Mouse (Mus musculus) ovary, postnatal 36 days (tissue): ENCODE data around the gene Mrps36.
"Not testable (repeated sequence)": the region's sequence is repeated elsewhere in the genome, so short reads cannot be mapped to it uniquely, and the experiment has no call there.

Experiments used
- DNase-seq: peaks from one replicate; pipeline ENCODE4 v3.0.0; 2022; ENCODE audit warnings: low spot score, mixed read lengths

Mrps36 gene

DNA sequence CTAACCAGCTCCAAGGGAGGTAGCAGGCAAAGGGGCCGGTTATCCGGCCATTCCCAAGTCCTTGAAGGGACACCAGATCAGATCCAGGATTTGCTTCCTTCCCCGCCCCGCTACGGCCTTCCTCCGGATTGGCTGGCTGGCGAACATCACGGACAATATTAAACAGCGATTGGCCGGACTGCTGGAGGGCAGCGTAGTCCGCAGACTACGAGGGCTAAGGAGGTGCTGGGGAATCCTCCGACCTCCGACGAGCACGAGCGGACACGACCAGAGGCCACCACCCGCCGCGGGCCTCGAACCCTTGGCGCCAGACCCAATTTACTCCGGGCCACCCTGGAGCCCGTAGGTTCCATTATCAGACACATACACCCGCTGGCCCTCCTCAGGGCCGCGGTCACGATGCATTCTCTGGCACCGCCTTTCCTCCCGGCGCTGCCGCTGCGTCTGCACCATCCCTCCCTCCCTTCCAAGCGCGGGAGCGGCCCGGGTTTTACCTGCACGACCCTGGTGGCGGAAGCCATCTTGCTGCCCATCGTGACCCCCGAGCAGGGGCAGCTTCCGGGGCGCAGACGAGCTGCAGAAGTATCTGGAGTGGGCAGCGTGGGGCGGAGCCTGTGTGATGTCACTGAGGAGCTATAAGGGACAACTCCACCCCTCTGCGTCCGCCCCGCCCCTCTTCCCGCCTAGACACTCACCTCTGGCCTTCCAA is at the start of gene Mrps36:
TSS of gene Mrps36 (minus strand) at position 624 of the 709 bp plus-strand sequence.
- DNase-seq: peak; percentile 91

DNA sequence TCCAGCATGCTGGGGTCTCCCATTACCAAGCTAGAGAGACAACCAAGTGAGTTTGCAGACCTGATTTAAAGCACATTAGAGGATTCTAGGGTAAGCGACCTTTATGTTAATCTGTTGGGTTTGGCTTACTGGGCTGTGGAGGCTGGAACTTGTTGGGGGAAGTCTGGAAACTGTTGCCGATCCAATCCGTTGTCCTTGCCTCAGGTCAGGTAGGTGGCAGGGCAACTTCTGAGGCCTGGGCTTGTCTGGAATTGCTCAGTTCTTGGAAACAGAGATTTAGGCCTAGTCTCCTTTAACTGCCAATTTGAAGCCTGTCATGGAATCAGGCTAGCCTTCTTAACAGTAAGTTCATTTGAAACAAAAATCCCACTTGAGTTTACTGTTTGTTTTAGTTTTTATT is 44.6 kb upstream of the Mrps36 start:
- DNase-seq: no peak

DNA sequence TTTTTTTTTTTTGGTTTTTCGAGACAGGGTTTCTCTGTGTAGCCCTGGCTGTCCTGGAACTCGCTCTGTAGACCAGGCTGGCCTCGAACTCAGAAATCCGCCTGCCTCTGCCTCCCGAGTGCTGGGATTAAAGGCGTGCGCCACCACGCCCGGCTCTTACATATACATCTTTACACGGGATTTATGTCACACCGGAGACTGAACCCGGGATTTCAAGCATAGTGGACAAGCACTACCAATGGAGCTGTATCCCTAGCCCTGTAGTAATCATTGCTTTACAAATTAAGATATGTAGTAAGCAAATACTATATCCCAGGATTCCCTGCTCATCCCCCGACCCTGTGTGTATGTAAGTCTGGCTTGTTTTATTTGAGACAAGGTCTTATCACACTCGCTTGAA is 43.6 kb upstream of the Mrps36 start:
- DNase-seq: not testable (repeated sequence)

DNA sequence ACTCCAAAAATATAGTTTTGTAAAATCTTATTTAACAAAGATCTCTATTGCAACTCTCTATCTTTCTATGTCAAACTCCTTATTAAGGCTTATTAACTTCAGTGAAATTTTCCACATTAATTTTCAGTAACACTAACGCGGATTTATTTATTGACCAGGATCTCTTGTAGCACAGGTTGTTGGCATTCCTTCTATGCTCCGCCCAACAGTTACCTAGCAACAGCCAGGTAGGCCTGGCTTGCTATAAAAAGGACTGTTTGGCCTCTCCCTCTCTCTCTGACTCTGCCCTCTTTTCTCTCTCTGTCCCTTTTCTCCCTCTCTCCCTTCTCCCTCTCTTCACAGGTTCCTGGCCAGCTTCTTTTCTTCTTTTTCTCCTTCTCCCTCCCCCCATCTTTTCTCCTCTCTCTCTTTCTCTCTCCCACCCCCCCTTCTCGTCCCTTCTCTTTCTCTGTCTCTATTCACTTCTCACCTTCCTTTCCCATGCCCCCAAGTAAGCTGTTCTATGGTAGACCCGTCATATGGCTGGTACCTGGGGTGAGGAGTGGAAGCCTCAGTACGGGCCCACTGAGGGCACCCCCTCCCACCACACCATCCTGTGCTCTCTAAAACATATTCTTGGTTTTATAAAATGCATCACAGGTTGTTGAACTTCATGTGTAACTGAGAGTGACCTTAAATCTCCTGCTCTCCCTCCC is 43.0 kb upstream of the Mrps36 start:
- peak; percentile 8 for DNase-seq

DNA sequence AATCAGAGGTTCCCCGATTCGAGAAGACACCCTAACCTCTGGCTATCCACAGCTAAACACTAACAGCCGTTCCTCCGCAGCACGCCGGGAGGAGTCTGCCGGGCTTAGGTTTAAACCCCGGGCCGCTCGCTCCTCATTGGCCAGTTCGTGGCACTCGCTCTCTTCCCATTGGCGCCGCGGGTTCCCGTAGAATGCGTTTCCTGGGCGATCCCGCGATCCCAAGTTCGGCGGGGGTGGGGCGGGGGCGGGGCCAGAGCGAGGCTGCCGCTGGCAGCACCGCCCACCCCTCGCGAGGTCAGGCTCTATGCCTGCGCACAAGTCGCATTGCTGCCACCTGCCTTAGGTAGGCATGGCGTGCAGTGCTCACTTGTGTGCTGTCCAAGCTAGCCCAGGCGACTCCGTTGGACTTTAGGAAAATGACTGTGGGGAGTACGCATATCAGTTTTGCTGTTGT is 42.0 kb upstream of the Mrps36 start, which contains the start of gene Ccnb1:
TSS of gene Ccnb1 (minus strand) at position 157 of the 454 bp plus-strand sequence.
- DNase-seq: peak; percentile 91

DNA sequence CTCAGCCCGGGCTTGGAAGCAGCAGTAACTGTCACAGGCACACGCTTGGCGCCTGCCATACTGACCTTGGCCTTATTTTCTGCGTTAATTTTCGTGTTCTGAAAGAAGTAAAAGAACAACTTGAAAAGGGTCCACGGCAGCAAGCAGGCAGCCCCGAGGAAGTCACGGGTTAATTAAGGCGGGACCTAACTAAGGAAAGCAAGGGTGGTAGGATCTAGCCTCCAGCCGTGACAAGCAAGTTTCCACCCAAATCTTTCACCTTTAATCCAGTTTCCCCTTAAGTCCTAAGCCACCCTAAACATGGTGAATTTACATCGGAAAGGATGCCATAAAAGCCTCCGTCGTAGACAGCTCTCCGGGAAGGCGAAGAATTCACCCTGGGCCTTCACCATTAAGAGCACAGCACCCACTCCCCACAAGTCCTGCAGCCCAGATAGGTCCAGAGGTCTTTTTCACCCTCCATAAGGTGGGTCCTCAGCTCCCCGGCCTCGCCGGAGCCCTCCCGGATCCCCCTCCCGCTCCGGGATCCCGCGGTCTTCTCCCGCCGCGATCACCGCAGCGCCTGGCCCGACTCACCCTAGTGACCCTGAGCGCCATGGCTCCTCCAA is 41.5 kb upstream of the Mrps36 start:
- DNase-seq: no peak

DNA sequence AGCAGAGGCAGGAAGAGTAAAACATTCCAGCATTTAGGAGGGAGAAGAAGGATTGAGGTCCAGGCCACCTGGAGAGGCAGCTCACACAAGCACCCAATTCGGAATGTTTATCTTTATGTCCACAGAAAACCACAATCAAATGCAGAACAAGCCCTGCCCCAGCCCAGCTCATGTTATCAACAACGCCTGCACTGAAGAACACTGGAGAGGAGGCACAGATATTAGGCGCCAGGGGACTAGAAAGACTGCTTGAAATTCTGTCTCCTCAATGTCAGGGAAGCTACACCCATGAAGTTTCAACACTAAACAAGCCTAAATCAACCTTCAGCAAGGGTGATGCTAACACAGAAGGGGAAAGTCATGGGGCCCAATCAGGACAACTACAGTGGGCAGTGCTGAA is 33.0 kb upstream of the Mrps36 start:
- DNase-seq: no peak

DNA sequence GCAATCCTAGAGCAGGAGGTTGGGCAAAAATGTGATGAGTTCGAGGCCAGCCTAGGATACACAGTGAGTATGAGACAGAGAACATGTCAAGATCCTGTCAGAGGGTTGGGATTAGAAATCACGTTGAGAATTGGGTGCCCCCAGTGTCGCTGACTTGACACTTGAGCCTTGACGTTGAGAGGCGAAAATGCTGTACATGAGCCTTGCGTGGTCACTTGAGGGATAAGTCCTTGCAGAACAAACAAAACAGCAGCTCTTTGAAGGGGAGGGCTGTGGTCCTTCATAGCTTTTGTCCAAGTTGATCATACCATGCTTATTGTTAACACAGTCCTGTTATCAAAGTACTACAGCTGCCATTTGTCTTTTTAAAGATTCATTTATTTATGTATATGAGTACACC is 32.3 kb upstream of the Mrps36 start:
- no peak for DNase-seq

DNA sequence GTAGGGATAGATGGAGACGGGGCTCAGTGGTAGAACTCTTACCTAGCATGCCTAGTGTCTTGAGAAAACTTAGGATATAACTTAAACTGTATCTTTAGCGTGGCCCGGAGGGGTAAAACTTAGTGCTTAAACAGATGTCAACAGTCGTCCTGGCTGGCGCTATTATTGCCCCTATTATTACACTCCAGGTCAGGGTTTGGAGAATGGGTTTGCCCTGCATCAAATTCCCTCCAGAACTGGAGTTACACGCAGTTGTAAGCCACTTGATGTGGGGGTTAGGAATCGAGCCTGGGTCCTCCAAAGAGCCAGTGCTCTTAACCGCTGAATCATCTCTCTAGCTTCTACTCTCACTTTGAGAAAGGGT is 31.6 kb upstream of the Mrps36 start:
- no peak for DNase-seq

DNA sequence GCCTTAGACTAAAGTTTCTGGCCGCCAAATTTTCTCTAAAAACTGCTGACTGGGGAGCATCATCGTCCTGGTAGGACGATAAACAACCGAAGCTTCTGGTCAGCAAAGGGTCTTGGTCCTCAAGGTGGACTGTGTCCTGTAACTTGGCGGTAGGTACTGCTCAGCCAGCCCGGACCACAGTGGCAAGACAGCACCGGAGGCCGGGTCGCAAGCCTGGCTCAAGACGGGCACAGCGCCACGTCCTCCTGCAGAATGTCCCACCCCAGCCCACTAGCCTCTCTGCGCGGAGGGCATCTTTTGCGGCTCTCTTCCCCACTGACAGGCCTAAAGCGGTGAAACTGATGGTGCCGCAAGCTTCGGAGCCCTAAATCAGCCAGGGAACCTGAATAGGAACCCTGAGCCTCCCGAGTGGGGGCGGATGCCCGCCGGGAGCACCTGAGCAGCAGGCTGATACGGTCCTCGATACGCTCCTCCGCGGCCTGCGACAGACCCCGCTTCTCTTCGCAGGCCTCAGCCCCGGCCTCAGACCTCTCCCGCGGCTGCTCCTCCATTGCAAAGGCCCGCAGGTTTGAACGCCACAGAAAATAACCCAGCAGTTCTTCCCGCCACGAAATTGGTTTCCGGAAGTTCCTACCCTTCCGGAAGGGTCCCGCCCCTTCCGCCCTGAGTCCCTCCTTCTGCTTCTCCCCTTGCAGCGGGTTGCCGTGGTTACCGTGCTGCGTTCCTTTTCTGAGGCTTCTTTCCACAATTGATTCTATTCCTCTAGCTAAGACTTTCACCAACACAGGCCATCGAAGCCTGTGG is 31.0 kb upstream of the Mrps36 start, which contains the start of gene Cenph:
TSS of gene Cenph (minus strand) at position 648 of the 804 bp plus-strand sequence.
- DNase-seq: peak; percentile 82

DNA sequence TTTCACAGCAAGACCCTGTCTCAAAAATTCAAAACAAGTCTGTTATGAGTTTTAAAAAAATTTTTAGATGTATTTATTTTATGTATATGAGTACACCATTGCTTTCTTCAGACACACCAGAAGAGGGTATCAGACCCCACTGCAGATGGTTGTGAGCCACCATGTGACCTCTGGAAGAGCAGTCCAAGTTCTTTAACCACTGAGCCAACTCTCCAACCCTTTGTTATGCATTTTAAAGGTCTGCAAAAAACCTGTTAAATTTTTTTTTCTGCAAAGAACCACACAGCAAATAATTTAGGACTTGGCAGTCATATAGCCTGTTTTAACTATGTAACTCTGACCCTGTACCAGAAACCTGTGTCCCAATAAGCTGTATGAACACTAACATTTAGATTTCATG is 30.2 kb upstream of the Mrps36 start:
- no peak for DNase-seq

DNA sequence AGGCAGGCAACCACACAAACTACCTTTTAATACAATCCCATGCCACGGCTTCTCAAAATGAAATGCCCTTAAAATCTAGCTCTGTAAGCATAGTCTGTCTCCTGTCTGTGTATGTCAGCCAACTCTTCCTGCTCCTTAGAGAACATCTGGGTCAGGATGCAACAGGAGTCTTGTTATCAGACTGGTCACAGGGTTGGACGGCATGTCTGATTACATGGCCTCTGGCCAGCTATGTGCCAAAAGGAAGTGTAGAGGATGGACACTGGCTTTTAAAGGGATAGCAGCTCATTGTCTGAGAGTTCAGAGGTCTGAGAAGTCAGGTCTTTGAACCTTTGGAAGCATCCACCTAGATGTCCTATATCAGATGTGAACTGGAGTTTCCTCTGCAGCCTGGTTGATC is 10.9 kb upstream of the Mrps36 start:
- DNase-seq: no peak

DNA sequence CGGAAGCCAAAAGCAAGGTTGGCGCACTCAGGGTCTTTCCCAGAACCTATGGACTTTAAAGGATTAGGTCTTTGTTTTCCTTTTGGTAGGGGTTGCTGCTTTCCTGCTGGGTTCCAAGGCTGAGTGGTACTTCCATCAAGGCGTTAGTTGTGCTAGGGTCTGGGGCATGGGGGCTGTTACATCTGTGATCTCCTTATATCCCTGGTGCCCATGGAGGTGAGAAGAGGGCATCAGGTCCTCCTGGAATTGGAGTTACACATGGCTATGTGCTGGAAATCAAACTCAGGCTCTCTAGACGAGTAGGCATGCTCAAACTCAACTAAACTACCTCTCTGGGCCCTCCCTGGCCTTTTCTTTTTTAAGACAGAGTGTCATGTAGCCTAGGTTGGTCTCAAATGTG is 9.7 kb upstream of the Mrps36 start:
- no peak for DNase-seq

DNA sequence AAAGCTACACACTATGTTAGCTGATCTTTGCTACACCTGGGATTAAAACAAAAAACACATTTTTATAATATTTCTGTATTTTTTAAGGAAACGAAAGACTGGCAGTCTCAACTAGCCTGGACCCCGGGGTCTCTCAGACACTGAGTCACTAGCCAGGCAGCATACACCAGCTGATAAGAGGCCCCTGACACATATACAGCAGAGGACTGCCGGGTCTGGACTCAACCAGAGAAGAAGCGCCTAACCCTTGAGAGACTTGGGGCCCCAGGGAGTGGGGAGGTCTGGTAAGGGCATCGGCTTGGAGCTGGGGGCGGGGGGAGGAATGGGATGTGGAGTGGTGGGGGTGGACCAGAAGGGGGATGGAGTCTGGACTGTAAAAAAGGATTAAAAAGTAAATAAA is 8.6 kb upstream of the Mrps36 start:
- no peak for DNase-seq

DNA sequence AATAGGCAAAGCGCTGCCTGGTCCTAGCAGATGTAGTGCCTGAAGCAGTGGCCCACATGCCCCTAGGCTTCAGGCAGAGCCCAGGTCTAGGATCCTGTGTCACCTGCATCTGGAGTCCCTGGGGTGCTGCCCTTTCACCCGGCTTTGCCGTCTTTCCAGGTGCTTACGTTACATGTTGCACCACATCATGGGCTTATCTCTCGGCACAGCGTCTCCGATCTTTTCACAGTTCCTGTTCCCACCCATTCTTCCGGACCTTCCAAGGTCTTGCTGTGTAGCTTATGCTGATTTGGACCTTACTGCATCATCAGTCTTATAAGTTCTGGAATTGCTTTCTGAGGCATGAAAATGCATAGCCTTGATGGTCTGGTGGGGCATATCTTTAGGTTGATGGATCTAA is 8.1 kb upstream of the Mrps36 start:
- DNase-seq: no peak

DNA sequence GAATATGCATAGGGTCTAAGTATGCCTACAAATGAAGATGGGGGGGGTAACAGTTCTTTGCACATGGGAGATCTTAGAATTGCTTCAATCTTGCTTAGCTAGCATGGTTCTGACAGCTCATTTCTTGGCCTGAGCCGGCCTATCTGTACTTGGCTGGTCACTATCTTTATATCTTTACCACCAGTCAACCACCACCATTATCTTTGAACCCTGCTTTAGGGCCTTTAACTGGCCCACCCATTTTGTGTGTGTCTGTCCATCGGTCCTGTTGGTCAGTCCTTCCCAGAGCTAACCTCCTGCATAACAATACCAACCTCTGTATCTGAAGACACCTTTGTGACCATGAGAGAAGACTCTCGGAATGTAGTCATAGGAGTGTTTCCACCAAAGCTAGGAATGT is 6.9 kb upstream of the Mrps36 start:
- no peak for DNase-seq

DNA sequence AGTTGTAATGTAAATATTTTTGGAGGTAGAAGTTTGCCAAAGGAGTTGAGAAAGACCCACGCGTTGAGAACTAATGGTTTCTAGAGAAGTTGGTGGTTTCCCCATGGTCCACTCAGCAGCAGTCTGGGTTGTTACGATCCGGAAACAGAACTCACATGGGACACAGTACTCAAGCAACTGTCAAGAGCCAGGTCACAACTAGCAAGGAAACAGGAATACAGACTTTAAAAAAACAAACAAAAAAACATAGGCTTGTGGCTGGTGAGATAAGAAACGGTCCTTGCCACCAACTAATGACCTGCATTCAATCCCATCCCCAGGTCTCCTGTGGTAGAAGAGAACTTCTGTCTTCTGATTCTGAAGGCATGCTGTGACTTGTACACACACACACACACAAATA is 6.3 kb upstream of the Mrps36 start:
- no peak for DNase-seq

DNA sequence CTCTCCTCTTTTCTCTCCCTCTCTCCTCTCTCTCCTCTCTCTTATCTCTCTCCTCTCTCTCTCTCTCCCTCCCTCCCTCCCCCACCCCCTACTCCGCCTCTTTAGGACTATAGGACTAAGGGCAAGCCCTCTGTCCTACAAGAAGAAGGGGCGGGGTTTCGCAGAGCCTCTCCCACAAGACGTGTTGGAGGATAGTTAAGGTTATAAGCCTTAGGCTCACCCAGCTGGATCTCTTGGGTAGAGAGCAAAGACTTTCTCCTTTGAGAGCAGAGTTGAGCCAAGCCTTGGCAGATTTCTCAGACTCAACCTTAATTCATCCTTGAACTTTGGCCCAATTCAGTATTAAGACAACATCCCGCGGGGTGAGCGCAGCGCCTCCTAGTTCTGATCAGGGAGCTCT is 4.2 kb upstream of the Mrps36 start:
- no peak for DNase-seq

DNA sequence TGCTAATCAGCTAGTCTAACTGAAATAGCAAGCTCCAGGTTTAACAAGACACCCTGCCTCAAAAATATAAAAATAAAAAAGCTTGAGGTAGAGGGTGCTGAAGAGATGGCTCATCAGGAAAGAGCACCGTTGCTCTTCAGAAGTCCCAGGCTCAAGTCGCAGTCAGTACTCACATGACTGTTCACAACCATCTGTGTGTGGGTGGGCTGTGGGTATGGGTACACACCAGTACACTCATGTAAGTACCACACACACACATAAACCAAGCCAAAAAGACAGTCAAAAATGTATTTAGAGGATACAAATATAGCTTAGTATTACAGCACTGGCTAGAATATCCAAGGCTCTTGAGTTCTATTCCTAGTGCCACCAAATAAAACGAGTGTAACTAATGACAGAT is 1.6 kb upstream of the Mrps36 start:
- no peak for DNase-seq

DNA sequence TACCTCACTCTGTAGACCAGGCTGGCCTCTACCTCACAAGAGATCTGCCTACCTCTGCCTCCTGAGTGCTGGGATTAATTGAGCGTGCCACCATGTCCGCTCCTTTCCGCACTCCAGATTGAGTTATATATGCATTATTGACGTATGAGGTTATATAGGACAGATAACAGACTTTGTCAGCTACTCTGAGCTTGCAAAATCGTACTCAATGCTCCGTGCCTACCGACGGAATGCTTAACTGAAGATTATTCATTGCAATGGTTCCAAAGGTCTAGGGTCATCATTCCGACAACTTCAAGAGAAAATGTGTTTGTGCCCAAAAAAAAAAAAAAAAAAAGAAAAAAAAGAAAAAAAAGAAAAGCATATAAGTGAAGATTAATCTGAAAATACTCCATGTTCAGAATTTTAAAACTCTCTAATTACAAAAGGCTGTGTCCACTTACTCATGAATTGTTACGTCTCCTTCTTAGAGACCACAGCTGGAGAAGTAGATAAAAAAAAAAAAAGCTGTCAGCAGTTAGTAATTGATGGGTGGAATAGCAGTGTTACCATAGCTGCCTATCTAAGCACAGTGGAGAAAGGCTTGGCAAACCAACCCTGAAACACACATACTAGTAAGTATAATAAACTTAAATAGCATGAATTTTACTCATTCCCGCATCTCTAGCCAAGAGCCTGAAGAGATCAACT is 968 bp downstream of the Mrps36 start:
- no peak for DNase-seq

DNA sequence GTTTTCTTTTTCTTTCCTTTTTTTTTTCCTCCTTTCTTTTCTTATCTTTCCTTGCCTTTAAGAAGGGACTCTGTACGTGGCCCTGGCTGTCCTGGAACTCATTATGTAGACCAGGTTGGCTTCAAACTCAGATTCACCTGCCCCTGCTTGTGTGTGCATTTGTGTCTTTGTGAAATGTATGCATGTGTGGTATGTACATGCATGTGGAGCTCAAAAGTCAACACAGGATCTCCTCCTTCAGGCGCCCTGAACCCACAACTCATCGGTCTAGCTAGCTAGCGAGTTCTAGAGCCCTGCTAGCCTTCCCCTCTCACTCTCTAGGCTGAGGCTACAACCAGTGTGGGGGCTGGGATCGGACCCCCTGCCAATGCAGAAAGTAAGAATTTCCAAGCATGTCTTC is 1.6 kb downstream of the Mrps36 start:
- DNase-seq: no peak

DNA sequence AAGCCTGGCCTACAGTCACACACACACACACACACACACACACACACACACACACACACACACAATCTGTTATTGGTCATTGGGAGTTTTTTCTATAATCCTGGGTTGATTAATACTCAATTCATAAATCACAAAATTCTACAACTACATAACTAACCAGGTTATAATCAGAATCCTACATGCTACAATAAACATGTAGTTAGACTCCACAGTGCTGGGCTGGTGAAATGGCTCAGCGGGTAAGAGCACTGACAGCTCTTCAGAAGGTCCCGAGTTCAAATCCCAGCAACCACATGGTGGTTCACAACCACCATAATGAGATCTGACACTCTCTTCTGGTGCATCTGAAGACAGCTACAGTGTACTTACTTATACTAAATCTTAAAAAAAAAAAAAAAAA is 11.7 kb downstream of the Mrps36 start:
- no peak for DNase-seq
